Mouse (Mus musculus) hindlimb bud, embryonic 11.5 days (tissue): ENCODE data around the gene Eva1a.

Source experiments
- DNase-seq: peaks from one replicate; pipeline ENCODE4 v3.0.0-alpha.2; 2012; ENCODE audit warnings: low read depth, low spot score; ENCODE audit errors: extremely low spot score

Gene Eva1a

DNA sequence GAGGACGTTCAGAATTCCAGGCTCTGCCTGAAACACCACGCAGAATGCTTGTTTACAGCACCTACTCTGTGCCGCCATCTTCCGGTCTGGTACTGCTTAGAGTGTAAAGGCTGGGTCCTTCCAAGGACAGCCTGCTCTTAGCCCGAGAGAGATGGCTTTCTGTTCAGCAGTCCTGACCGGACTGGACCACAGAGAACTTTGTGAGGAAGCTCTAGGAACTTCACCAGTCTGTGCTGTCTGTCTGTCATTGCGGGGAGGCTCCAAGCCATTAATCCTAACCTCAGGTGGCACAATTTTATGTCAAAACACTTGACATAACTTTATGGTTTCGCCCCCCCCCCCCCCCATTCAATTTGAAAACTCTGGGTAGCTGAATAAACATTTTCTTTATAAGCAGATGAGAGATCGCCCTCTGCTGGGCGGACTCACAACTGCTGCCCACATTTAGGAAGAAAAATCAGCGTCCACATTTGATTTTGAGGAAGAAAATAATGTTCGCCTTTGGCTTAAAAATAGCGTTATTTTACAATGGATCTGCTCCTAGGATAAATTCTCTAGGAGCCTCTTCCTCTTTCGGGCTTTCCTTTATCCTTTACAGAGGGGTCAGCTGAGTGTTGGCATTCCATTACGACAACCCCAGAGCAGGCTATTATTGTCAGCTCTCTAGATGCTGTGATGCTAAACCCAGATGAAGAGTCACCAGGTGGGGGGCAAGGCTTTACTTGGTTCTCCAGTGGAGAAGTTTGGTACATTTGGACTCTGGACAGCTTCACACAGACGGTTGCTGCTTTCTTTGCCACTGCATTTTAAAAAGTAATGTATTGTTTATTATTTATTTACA, 78.7 kb downstream of the Eva1a start:
- DNase-seq = peak; percentile 49

- DNase-seq = no peak
Measured at GRCm38 (mm10) chr6:82125134-82125533, 84.3 kb downstream of the Eva1a start.

DNA sequence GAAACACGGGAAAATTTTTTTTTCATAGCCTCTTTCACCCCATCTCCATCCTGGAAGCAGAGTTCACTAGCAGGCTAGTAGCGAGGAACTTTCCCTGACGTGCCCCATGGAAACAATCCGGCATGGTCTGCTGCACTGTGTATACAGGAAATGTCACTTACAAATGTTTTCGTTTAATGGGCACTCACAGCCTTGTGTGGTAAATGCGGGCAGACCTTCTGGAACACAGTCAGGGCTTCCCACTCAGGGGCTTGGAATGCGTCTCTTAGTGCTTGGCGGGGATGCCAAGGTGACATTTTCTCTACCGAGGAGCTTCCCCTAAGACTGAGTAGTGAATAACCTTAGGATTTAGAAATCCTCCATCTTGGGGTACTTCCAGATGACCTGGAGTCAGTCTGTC, 87.0 kb downstream of the Eva1a start:
- DNase-seq = no peak

- DNase-seq = no peak
Measured at GRCm38 (mm10) chr6:82129630-82130217, 88.9 kb downstream of the Eva1a start.

- no peak for DNase-seq
Measured at GRCm38 (mm10) chr6:82132876-82133591, 92.2 kb downstream of the Eva1a start.

- DNase-seq = no peak
Measured at GRCm38 (mm10) chr6:82133592-82133978, 92.7 kb downstream of the Eva1a start.

DNA sequence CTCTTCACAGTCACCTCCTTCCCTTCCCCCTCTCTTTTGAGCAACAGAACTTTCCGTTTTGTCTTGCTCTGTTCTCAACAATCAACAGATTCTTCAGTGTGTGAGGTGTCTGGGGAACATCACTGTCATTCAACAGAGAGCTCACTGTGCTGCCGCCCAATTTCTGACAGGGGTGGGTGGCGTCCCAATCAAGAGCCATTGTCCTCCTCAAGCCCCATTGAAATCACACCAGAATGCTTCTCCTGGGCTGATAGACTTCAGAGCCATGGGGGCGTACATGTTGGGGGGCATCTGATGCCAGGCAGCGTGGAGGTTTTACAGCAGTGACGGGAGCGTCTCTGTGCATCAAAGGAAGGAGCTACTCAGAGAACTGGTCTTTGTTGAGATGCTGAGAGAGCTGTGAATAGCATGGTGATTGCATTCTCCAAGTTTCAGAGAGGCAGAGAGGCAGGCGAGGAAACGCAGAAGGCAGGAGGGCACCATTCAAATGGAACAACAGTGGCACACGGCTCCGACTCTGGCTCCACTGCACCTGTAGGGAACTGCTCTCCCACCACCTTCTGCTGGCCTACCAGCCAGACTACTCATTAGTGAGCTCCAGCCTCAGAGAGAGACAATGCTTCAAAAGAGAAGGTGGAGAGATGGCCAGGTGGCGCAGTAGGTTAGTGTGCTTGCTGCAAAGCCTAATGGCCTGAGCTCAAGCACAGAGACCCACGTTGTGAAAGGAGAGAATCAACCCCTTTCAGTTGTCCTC, 95.3 kb downstream of the Eva1a start:
- DNase-seq = no peak
